Mouse (Mus musculus) fat pad, adult 2 months (tissue): ENCODE data around the gene Gm10645.

Experiments
- DNase-seq: peaks from one replicate; pipeline ENCODE4 v3.0.0-alpha.2; 2011; ENCODE audit warnings: low read depth, low spot score; ENCODE audit errors: extremely low read depth

Gm10645 gene

DNA sequence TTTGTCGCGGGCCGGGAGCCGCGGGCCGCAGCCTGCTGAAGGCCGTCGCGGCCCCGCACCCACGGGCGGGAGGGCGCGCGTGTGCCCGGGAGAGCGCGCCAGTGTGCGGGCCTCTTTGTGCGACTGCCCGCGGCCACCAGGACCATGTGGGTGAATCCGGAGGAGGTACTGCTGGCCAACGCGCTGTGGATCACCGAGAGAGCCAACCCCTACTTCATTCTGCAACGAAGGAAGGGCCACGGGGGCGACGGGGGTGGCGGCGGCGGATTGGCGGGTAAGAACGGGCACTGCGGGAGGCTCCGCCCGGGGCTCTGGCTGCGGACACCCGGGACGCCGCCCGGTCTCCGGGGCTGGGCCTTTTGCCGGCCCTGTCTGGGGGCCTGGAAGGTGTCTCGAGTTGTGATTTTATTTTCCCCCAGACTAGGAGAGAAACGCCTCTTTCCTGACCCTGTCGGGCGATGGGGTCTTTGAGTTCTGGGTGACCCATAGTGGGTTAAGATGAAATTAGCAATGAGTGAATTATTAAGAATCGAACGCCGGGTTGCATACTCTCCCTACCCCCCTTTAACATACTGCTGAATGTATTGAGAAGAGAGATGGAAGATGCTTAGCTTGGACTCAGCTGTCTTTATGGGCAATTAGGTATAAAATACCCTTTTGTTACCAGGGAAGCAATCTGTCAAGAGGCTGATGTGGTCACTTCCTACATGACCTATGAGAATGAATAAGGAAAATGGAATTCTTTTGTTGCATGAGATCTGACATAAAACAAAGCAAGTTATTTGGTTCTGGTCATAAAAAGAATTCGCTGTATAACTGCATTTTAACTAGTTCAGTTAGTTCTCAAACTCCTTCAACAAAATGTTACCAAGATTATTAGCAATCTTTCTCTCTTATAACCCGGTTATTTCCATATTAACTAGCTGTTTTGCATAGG, at the start of gene Gm10645:
Gm10645 (minus strand) TSS at position 240 of the 937 bp plus-strand sequence.
- DNase-seq: no peak

- DNase-seq: no peak
Measured at GRCm38 (mm10) chr8:83215065-83215464, 49.1 kb upstream of the Gm10645 start.

- no peak for DNase-seq
Measured at GRCm38 (mm10) chr8:83210676-83211075, 44.7 kb upstream of the Gm10645 start.

DNA sequence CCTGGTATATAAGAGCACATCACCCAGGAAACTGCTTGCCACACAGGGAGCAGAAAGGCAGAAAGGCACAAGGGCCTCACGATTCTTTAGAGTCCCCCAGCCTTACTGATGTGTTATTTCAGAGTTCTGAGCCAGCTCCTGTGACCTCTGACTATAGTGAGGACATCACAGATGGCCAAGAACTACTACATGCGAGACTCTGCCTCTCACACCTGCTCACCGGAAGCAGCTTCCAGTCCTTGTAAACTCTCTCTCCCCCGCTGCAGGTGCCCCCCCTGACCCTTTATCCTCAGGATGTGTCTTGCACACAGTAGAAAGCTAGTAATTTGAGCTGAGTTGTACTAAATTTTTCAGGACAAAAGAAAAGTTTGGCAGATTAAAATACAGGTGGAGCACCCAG, 43.6 kb upstream of the Gm10645 start:
- DNase-seq: no peak

- DNase-seq: no peak
Measured at GRCm38 (mm10) chr8:83205907-83206306, 39.9 kb upstream of the Gm10645 start.

GRCm38 (mm10) chr8:83202946-83203345, 37.0 kb upstream of the Gm10645 start:
- no peak for DNase-seq

DNA sequence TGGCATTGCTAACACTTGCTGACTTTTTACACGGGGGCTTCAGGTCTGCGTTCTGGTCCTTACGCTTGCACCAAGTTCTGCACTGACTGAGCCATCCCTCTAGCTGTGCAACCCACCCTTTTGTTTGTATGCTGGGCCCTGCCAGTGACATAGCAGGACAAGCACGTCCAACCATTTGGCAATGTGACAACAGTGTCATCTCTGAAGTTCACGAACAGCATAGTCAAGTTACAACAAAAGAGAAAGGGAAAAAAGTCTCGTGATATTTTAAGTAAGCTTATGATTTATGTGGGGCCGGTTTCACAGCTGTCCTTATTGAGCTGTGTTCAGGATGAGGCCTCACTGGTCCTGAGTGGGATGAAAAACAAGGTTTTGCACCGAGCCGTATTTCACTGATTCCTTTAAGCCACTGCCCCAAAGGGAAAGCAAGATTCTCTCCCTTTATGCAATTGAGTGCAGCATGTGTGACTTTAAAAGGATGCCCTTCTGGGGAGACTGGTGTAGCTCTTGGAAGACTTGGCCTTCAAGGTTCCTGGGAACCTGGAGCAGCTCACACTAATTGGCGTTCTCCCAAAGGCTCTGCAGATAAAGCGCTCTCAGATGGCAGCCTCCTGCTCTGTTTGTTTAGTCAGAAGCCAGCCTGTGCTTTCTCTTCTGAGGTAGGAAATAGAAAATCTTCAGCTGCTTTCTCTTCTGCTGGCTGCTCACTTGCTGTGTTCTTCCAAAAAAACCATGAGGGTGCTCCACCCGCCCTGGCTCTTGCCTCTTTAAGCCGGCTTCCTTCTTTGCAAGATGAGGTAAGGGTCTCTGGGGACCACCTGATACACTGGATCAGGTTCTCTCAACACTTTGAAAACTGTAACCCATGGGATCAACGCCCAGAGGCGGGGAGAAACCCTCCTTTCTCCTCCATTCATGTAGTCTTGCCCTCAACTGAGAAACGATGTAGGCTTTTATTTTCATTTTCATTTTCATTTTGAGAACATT, 34.5 kb upstream of the Gm10645 start:
- no peak for DNase-seq

GRCm38 (mm10) chr8:83199715-83200114, 33.7 kb upstream of the Gm10645 start:
- no peak for DNase-seq

- DNase-seq: no peak
Measured at GRCm38 (mm10) chr8:83196088-83196487, 30.1 kb upstream of the Gm10645 start.

DNA sequence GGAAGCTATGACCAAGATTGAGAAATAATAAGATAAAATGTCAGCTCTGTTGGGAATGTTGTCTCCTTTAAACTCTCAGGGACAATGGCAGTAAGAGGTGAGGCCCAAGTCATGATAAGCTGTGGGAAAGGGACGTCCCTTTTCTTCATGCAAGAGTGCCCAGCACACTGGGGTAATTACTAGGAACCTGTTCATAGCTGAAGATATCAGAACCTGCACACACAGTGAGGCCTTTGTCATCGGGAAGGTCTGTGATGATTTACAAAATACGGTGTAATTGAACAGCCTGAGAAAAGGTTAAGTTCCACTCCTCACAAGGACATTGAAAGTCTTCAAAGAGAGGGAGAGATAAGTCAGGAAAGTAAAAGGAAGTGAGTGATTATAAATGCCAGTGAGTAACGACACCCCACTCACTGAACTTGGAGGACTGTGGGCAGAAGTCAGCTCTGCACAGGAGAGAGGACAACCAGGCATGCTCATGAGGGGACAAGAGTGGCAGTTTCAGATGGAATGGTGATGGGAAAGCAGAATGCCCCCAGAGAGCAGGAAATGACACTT, 23.6 kb upstream of the Gm10645 start:
- DNase-seq: no peak

GRCm38 (mm10) chr8:83187363-83187962, 21.5 kb upstream of the Gm10645 start:
- no peak for DNase-seq

DNA sequence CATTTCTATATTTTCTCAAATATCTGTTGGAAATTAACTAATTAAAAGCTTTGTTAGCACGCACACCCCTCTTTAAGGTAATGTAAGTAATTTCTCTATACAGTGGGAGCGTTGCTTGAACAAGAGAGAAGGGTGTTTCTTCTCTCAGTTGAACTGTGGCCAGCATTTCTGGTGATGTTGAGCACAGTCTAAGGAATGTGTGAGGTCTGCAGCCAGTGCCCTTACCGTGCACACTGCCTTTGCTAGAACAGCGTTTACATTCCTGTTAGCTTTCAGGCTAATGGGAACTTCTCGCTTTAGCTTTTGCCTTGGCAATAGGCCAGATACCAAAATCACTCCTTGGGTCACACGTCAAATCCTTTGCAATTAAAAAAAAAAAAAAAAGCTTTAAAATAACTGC, 20.4 kb upstream of the Gm10645 start:
- no peak for DNase-seq

DNA sequence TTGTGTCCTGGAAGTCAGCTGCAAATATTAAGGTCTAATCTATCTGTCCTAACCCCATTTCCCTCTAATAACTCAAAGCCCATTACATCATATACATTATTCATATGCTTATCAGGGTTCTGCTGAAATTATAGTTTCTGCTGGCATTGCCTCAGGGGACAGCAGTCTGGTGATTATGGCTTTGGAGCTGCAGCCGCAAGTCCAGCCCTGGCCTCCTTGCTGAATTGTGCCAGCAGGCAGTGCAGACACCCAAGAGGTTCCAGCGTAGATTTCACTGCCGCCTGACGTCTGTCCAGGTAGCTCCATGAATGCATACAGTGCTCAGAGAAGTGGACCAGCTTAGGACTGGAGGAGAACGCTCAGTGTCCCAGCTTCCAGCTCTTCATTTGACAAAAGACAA, 16.8 kb upstream of the Gm10645 start:
- DNase-seq: no peak

DNA sequence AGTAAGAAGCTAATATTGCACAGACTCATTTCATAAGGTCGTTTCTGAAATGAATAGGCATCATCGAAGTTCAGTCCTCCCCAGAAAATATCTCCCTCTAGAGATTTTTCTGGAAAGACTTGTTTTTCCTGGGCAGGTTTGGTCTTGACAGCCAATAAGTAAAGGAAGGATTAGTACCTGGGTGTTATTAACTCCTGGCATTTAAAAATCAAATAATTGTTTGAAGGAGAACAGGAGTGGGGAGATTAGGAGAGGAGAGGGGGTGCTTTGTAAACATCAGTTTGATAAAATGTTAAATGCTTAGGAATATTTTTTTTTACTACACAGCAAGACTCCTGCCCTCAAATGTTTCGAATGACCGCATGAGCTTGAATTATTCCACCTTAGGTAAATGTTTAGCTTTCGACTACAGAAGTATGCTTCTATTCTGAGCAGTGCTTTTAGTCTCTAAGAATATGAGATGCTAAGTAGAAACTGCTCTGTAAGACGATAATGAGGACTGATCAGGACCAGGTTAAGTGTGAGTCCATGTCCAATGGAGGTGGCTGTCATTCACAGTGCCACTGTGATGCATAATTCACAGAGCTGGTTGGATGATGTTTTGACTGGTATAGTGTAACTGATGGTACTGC, 16.0 kb upstream of the Gm10645 start:
- DNase-seq: no peak

GRCm38 (mm10) chr8:83178228-83178742, 12.3 kb upstream of the Gm10645 start:
- no peak for DNase-seq

GRCm38 (mm10) chr8:83177317-83178195, 11.6 kb upstream of the Gm10645 start:
- no peak for DNase-seq

DNA sequence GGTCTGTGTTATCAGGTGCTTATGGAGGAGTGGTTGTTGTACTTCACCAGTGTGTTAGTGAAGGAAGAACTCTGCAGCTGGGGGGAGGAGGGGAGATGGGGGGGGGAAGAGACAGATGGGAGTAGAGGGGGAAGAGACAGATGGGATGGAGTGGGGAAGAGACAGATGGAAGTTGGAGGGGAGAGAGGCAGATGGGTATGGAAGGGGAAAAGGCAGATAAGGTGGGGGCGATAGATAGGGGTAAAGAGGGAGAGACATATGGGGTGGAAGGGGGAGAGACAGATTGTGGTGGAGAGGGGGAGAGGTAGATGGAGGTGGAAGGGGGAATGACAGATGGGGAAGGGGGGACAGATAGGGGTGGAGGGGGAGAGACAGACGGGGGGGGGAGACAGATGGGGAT, 10.8 kb upstream of the Gm10645 start:
- no peak for DNase-seq

GRCm38 (mm10) chr8:83175680-83176079, 9.7 kb upstream of the Gm10645 start:
- no peak for DNase-seq

GRCm38 (mm10) chr8:83170894-83171293, 4.9 kb upstream of the Gm10645 start:
- no peak for DNase-seq
